Mouse (Mus musculus): Measurements from ENCODE around the gene Fgfr2.

Gene Fgfr2

DNA sequence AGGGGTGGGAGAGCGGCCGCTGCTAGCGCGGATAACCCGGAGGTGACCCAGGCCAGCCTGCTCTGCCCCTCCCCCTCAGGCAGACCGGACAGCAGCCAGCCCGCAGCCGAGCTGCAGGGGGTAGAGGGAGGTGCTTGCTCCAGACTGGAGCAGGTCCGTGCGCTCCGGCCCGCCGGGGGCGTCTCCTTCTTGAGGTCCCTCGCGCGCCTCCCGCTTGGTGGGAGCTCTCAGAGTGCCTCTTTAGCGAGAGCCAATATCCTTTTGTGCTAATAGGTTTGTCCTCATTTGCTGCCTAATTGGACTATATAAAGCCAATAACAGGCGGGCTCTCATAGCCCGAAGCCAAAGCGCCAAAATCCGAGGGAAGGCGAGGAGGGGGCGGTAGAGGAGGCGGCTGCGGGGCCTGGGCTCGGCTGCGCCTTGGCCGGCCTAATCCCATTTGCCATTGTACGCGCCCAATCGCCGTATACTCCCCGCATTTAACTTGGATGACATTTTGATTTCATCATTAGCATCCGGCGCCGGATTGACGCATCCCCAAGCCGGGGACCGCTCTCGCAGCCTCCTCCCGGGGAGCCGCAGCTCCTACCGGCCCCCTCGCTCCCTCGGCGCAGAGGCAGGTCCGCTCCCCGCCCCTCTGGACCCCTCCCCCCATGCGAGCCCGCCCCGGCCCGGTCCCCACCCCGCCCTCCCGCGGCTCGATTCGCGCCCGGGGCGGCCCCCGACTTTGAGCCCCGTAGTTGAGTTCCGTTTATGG is 1580.9 kb downstream of the Fgfr2 start, which contains the start of gene Hmx3:
Hmx3 (plus strand) TSS at position 753 of the 757 bp plus-strand sequence.
- TF ChIP-seq GATA4 (IDR thresholded peaks at IDR 0.05; ENCODE audit: insufficient replicate concordance, low read length) = no peak

DNA sequence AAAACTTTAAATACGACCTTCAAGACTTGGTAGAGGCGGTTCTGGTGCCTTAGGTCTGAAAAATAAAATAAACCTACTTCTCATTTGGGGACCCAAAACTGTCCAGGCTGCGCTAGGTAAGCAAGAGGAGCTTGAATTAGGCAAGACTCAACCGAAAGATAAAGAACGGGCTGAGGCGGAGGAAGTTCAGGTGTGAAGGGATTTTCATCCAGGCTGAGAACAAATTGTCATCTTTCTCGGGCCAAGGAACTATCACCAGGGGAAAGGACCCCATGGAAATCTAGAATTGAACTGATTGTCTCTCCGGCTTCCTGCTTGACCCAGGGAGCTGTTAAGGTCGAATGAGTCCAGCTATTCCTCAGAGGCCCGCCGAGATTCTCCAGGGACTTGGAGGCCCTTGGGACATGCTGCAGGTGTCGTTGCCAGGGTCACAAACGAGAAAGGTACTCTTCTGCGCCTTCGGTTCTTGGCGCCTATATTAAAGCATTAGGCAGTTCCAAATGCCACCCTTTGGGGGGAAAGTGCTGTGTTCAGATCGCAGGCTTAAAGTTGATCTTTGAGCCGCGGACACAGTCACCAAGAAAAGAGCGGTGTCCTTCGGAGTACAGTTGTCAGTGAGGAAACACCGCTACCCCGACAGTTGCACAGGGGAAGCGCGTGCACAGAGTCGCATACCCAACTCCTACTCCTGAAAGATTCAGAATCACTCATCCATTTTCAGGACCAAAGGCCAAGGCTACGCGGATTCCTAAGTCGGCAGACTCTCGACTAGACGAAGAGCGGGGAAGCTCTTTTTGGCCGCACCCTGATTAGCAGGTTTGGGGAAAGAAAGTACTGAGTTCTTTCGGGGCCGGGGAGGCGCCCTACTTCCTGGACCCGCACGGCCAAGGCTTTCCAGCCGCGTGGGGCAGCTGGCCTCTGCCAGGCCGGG is 1581.7 kb downstream of the Fgfr2 start:
- TF ChIP-seq GATA4 (IDR thresholded peaks at IDR 0.05; ENCODE audit: insufficient replicate concordance, low read length) = no peak

DNA sequence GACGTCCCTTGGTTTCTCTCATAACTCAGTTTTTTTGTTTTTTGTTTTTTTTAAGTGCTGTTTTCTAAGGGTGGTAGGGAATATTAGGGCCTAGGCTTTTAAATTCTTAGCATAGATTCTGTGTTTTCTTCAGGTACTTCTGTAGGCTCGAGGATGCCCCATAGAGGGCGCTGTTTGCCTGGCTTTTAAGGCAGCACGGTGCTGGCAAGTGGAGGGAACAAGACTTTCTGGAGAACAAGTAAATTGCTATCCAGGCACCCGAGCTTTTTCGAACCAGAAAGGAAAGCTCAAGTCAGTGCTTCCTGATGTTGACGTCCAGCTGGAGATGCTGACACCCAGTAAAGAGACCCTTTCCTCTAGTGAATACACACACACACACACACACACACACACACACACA is 1583.2 kb downstream of the Fgfr2 start:
- TF ChIP-seq GATA4 (IDR thresholded peaks at IDR 0.05; ENCODE audit: insufficient replicate concordance, low read length) = no peak

DNA sequence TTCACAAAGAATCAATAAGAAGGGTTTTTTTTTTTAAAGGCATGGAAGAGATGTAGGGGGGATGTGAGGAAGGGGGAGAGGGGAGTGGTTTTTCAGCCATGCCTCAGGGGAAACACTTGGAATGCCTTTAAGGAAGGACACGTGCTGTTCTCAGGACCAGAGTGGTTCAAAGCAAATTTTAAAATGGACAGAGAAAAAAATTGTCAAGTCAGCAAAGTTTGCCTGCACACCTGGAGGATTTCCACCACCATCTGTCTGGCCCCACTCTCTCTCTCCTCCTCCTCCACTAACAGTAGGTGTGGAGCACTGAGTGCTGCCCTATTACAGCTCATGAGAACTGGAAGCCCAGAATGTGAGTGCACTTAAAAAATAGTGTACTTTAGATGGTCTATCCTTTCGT is 1619.4 kb downstream of the Fgfr2 start:
- no peak for TF ChIP-seq GATA4 (IDR thresholded peaks at IDR 0.05; ENCODE audit: insufficient replicate concordance, low read length)

DNA sequence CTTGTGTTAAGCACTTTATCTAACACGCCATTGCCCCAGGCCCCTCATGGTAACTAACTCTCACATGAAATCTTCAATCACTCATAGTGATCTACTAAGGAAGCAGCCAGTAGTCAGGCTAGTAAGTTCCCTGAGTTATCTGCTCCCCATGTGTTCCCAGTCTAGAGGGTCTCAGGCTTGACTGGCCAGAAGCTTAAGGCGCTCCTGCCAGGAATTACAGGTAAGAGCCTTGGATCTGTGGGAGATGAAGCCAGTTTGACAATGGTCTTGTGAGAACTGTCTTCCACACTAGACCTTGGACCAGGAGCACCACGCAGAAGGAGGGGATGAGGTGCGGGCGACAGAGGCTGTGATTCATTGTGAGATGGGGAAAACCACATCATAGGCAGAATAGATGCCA is 1644.7 kb downstream of the Fgfr2 start:
- TF ChIP-seq GATA4 (IDR thresholded peaks at IDR 0.05; ENCODE audit: insufficient replicate concordance, low read length) = no peak

DNA sequence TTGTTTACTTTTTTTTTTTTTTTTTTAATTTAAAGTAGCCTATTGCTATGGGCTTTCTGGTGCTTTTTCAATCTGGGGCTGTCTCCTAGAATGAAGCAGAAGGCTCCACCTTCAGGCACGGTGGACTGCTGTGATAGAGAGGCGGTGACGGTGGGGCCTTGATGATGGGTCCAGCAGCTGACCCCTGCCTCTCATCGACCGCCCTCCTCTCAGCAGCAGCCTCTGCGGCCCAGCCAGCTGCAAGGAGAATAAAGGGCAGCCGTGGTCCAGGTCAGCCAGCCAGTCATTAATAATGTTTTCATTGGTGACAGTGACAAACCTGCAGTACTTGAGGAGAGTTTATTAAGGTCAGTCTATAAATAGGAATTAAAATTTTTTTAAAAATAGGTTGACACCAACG is 1646.0 kb downstream of the Fgfr2 start:
- TF ChIP-seq GATA4 (IDR thresholded peaks at IDR 0.05; ENCODE audit: insufficient replicate concordance, low read length) = no peak

DNA sequence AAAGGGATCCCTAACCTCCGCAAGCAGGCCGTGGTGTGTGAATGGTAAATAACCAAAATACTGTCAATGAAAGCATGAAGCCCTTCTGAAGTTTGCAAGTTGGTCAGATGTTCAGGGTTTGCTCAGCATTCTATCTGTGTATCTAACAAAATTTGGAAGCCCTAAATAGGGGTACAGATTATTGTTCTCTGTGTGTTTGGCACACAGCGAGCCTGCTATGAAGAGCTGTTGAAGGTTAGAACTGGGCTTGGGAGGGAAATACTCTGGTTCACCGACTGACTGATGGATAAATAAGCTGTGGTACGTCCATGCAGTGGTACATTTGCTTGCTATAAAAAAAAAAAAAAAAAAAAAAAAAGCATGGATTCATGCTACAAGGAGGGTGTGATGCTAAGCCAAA is 1651.6 kb downstream of the Fgfr2 start:
- no peak for TF ChIP-seq GATA4 (IDR thresholded peaks at IDR 0.05; ENCODE audit: insufficient replicate concordance, low read length)

DNA sequence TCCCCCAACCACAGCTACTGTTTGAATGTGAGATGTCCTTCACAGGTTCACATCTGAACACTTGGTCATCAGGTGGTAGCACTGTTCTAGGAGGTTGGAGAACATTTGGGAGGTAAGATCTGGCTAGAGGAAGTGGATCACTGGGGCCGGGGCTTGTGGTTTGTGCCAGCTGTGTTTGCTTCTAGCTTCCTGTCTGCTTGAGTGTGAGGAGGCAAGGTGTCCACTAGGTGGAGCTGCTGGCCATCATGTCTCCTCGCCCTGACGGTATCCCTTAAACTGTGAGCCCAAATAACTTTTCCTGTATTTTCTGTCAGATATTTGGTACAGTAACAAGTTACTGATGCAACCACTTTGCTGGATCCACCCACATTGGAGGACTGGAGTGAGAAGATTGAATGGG is 1653.6 kb downstream of the Fgfr2 start:
- no peak for TF ChIP-seq GATA4 (IDR thresholded peaks at IDR 0.05; ENCODE audit: insufficient replicate concordance, low read length)

DNA sequence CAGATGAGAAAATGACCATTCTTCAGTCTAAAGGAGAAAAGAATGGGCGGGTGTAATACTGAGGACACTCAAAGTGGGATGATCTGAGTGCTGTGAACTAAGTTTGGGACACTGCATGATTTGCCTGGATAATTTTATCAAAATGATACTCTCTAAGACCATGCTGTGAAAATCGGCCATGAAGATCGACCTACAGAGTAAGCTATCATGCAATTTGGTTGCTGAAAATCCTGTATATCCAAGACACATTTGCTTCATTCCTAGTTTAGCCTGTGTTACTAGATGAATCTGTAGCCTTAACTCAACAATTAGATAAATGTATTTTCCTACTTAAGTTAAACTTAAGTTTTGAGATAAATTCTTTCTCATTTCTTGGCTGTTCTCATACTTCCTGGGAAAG is 1655.8 kb downstream of the Fgfr2 start:
- TF ChIP-seq GATA4 (IDR thresholded peaks at IDR 0.05; ENCODE audit: insufficient replicate concordance, low read length) = no peak

DNA sequence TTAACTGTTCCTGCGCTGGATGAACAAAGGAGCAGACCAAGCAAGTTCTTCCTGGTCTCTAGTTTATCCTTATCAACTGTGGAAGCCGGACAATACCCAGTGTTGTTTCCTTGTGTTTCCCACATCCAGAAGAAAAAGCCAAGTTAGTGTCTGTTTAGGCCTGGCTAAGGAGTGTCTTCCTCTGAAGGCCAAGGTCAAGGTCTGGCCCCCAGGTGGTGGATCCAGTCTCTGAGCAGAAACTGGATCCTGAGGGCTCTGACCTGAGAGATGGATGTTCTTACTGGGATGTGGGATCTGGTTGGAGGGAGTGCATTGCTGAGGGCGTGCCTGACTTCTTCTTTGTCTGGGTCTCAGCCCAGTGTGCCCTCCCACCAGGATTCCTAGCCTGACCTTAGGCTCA is 1657.4 kb downstream of the Fgfr2 start:
- TF ChIP-seq GATA4 (IDR thresholded peaks at IDR 0.05; ENCODE audit: insufficient replicate concordance, low read length) = no peak

DNA sequence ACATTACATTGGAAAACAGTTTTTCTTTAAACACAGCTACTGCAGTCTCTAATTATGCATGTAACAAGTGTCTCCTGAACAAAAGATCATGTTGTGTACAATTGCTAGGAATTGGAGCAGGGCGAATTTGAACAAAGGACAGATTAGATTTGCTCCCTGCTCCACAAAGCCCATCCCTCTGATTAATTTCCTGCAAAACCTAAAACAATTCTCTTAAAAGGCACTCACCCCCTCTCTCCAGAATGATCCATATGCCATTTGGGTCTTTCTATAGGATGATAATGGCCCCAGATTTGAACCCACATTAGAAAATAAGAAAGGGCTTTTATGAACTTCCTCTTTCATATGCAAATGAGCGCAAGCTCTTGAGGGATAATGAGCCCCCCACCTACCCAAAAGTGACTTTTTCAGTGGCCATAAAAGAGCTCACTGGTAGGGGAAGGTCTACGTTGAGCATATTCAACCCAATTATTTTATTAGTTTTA is 1658.0 kb downstream of the Fgfr2 start:
- TF ChIP-seq GATA4 (IDR thresholded peaks at IDR 0.05; ENCODE audit: insufficient replicate concordance, low read length) = no peak

DNA sequence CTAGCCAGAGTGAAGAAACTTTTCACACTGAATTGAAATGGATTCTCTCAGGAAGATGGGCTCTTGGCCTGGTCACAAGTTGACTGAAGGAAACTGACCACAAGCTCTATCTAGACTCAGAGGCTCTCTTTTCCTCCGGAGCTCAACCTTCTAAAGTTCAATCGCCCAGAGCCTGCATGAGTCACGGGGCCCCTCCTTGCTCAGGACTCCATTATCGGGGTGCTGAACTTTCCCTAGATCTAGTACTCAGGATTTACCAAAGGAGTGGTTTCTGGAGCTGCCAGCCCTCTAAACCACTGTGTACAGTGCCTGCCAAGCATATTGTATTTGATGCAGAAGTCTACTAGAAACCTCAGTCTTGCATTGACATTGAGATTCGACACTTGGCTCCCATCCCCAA is 1666.4 kb downstream of the Fgfr2 start:
- no peak for TF ChIP-seq GATA4 (IDR thresholded peaks at IDR 0.05; ENCODE audit: insufficient replicate concordance, low read length)

DNA sequence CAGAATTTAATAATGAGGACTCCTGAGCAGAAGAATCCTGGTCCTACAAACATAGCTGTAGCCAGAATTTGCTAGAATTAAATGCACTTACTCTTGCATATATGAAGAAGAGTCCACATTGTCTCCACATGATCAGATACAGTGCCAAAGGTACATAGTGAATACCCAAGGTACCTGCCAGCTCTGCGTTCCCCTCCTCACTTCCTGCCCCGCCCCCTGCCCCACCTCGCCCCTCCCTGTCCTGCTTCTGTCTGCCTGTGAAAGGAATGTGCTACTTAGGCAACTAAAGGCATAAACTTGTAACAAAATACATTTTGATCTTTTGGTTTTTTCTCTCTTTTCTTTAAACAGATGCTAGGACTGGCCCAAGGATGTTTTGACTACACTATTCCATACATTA is 1686.1 kb downstream of the Fgfr2 start:
- TF ChIP-seq GATA4 (IDR thresholded peaks at IDR 0.05; ENCODE audit: insufficient replicate concordance, low read length) = no peak

DNA sequence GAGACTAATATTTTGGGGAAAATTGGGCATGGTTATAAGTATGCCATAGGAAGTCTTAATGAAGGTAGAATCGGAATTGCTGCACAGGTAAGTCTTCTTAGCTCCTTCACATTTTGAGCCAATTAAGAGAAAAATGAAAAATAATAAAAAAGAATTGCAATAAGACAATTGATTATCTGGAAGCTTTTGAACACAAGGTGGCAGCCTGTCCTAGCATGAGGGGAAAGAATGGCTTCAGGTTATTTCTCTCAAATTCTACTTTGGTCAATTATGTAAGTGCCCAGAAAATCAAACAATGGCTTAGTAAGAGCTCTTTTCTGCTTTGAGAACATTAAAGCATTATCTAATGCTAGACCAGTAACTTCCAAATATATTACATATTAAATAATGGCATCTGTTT is 1688.9 kb downstream of the Fgfr2 start:
- TF ChIP-seq GATA4 (IDR thresholded peaks at IDR 0.05; ENCODE audit: insufficient replicate concordance, low read length) = no peak

DNA sequence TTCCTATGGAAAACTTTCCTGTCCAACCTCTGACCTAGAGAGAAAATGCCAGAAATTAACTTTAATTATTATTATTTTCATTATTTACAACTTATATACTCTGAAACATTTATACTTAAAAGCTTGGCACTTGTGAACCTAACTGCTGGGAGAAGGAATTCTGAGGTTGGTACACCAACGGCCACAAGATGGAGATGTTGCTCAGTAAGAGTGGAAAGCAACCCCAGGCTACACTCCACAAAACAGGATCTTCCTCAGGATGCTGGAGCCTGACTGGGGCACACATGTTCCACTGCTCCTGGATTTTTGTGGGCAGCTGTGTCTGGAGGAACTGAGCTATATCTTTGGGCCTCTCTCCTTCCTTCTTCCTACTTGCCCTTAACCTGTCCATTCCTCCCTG is 1690.9 kb downstream of the Fgfr2 start:
- no peak for TF ChIP-seq GATA4 (IDR thresholded peaks at IDR 0.05; ENCODE audit: insufficient replicate concordance, low read length)

DNA sequence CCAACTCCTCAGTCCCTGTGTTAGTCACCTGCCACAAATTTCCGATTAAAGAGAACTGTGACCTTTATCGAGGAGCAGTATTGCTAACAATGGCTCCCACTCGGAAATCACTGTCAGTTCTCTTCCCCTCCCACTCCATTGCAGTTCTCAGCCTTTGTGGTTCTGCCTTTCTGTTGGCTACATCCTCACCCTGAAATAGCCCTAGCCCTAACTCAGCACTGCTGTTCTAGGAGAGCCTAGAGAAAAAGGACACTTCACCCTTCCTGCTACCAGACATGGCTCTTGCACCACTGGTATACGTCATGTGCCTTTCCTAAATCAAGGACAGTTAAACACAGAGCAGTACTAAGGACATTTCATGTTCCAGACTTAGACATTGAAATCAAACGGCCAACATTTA is 1695.8 kb downstream of the Fgfr2 start:
- no peak for TF ChIP-seq GATA4 (IDR thresholded peaks at IDR 0.05; ENCODE audit: insufficient replicate concordance, low read length)
